Mouse (Mus musculus): ENCODE results near the gene 1700067K01Rik. TPM values are rescaled to one million over a fixed set of nuclear protein-coding genes. Genes with fewer than 3 reads are reported as not detected.

1700067K01Rik gene
- polyA plus RNA-seq (2015; fragmentation: Nextera tagmentation; extraction: Ambion mirVana): 0.55 and 1.1 TPM in 2 replicates

GRCm38 (mm10) chr8:84001281-84002000 is at the start of gene 1700067K01Rik:
Gene 1700067K01Rik (plus strand): TSS chr8:84001502.
- ATAC-seq (ENCODE audit: low read depth): no peak
- Histone ChIP-seq H3K9ac (ENCODE audit: low read length) (peak within 1 kb of the TSS; percentile 33), H3K27ac (ENCODE audit: low read length) (no peak within 1 kb of the TSS), H3K4me1 (replicated peaks; ENCODE audit: control insufficient read depth, insufficient read depth, low read length) (peaks cover 27% of the 10 kb centered on the region), H3K4me2 (ENCODE audit: low read depth, low read length) (peak within 1 kb of the TSS; percentile 35), H3K4me3 (ENCODE audit: low read length) (0 out of 2 replicates have a peak within 1 kb of the TSS, but pooled peaks have one; percentile 2), H3K27me3 (ENCODE audit: control insufficient read depth, insufficient read depth, low read depth, low read length) (no peaks in the 10 kb centered on the region), H3K9me3 (ENCODE audit: control insufficient read depth, low read length) (no peaks in the 10 kb centered on the region), H3K36me3 (ENCODE audit: control insufficient read depth, insufficient read depth, low read length) (peaks cover 13% of the 10 kb centered on the region)
- 39% methylated on average over 61 of the region's 61 CpGs for WGBS

GRCm38 (mm10) chr8:83954749-83955105 is 46.6 kb upstream of the 1700067K01Rik start:
- ATAC-seq (ENCODE audit: low read depth): no peak
- WGBS: under 1% methylated on average over 14 of the region's 14 CpGs
- Histone ChIP-seq H3K36me3 (ENCODE audit: control insufficient read depth, insufficient read depth, low read length) (no peaks in the 10 kb centered on the region), H3K27ac (ENCODE audit: low read length) (peak overlapping the region; percentile 63), H3K27me3 (ENCODE audit: control insufficient read depth, insufficient read depth, low read depth, low read length) (no peaks in the 10 kb centered on the region; the same call in 1 of the 2 replicates), H3K9me3 (ENCODE audit: control insufficient read depth, low read length) (no peaks in the 10 kb centered on the region), H3K4me2 (ENCODE audit: low read depth, low read length) (peak overlapping the region; percentile 74), H3K9ac (ENCODE audit: low read length) (peak overlapping the region; percentile 67), H3K4me3 (ENCODE audit: low read length) (peak overlapping the region; percentile 73), H3K4me1 (replicated peaks; ENCODE audit: control insufficient read depth, insufficient read depth, low read length) (peaks cover 15% of the 10 kb centered on the region)

- peak within 1 kb of the TSS; percentile 63 for H3K27ac ChIP-seq (ENCODE audit: low read length)
- peak within 1 kb of the TSS; percentile 72 for H3K9ac ChIP-seq (ENCODE audit: low read length)
- H3K27me3 ChIP-seq (ENCODE audit: control insufficient read depth, insufficient read depth, low read depth, low read length): no peaks in the 10 kb centered on the region; the same call in 1 of the 2 replicates
- H3K4me1 ChIP-seq (replicated peaks; ENCODE audit: control insufficient read depth, insufficient read depth, low read length): peaks cover 15% of the 10 kb centered on the region
- H3K36me3 ChIP-seq (ENCODE audit: control insufficient read depth, insufficient read depth, low read length): no peaks in the 10 kb centered on the region
- no peaks in the 10 kb centered on the region for H3K9me3 ChIP-seq (ENCODE audit: control insufficient read depth, low read length)
- peak within 1 kb of the TSS; percentile 90 for H3K4me2 ChIP-seq (ENCODE audit: low read depth, low read length)
- H3K4me3 ChIP-seq (ENCODE audit: low read length): peak within 1 kb of the TSS; percentile 73
- WGBS: under 1% methylated on average over 75 of the region's 75 CpGs
- peak; percentile 99 for ATAC-seq (ENCODE audit: low read depth)
Observed at GRCm38 (mm10) chr8:83955106-83955957, 46.0 kb upstream of the 1700067K01Rik start, which contains the start of the genes Gm10644 and Asf1b. Gene Gm10644 (minus strand): TSS chr8:83955205. Gene Asf1b (plus strand): TSS chr8:83955507.

GRCm38 (mm10) chr8:83955958-83956218 is 45.4 kb upstream of the 1700067K01Rik start:
- H3K9ac ChIP-seq (ENCODE audit: low read length): peak overlapping the region; percentile 72
- H3K4me1 ChIP-seq (replicated peaks; ENCODE audit: control insufficient read depth, insufficient read depth, low read length): peaks cover 15% of the 10 kb centered on the region
- no peaks in the 10 kb centered on the region; the same call in 1 of the 2 replicates for H3K27me3 ChIP-seq (ENCODE audit: control insufficient read depth, insufficient read depth, low read depth, low read length)
- ATAC-seq (ENCODE audit: low read depth): no peak
- H3K36me3 ChIP-seq (ENCODE audit: control insufficient read depth, insufficient read depth, low read length): no peaks in the 10 kb centered on the region
- H3K4me3 ChIP-seq (ENCODE audit: low read length): peak overlapping the region; percentile 73
- H3K27ac ChIP-seq (ENCODE audit: low read length): no peak overlapping the region
- 0% methylated on average over 15 of the region's 15 CpGs for WGBS
- H3K4me2 ChIP-seq (ENCODE audit: low read depth, low read length): peak overlapping the region; percentile 90
- H3K9me3 ChIP-seq (ENCODE audit: control insufficient read depth, low read length): no peaks in the 10 kb centered on the region

- WGBS: 4% methylated on average over 1 of the region's 1 CpGs
- Histone ChIP-seq H3K27me3 (ENCODE audit: control insufficient read depth, insufficient read depth, low read depth, low read length) (no peaks in the 10 kb centered on the region; the same call in 1 of the 2 replicates), H3K9me3 (ENCODE audit: control insufficient read depth, low read length) (no peaks in the 10 kb centered on the region), H3K4me2 (ENCODE audit: low read depth, low read length) (peak overlapping the region; percentile 90), H3K4me1 (replicated peaks; ENCODE audit: control insufficient read depth, insufficient read depth, low read length) (peaks cover 15% of the 10 kb centered on the region), H3K36me3 (ENCODE audit: control insufficient read depth, insufficient read depth, low read length) (0 out of 2 replicates have a peak, but pooled peaks cover 2% of the 10 kb centered on the region), H3K27ac (ENCODE audit: low read length) (no peak overlapping the region), H3K9ac (ENCODE audit: low read length) (no peak overlapping the region), H3K4me3 (ENCODE audit: low read length) (peak overlapping the region; percentile 73)
- no peak for ATAC-seq (ENCODE audit: low read depth)
Observed at GRCm38 (mm10) chr8:83956789-83957188, 44.5 kb upstream of the 1700067K01Rik start.

GRCm38 (mm10) chr8:83964015-83964765 is 37.1 kb upstream of the 1700067K01Rik start:
- no peak overlapping the region for H3K27ac ChIP-seq (ENCODE audit: low read length)

GRCm38 (mm10) chr8:83967701-83968100 is 33.6 kb upstream of the 1700067K01Rik start:
- Histone ChIP-seq H3K9ac (ENCODE audit: low read length) (no peak overlapping the region), H3K27me3 (ENCODE audit: control insufficient read depth, insufficient read depth, low read depth, low read length) (no peaks in the 10 kb centered on the region), H3K9me3 (ENCODE audit: control insufficient read depth, low read length) (no peaks in the 10 kb centered on the region), H3K4me3 (ENCODE audit: low read length) (no peak overlapping the region), H3K4me2 (ENCODE audit: low read depth, low read length) (no peak overlapping the region), H3K27ac (ENCODE audit: low read length) (no peak overlapping the region), H3K4me1 (replicated peaks; ENCODE audit: control insufficient read depth, insufficient read depth, low read length) (peaks cover 5% of the 10 kb centered on the region), H3K36me3 (ENCODE audit: control insufficient read depth, insufficient read depth, low read length) (peaks cover 18% of the 10 kb centered on the region)
- no peak for ATAC-seq (ENCODE audit: low read depth)
- 85% methylated on average over 7 of the region's 7 CpGs for WGBS

More at GRCm38 (mm10) chr8:83964015-83964765, 37.1 kb upstream of the 1700067K01Rik start:
- Histone ChIP-seq H3K27me3 (ENCODE audit: control insufficient read depth, insufficient read depth, low read depth, low read length) (no peaks in the 10 kb centered on the region), H3K4me1 (replicated peaks; ENCODE audit: control insufficient read depth, insufficient read depth, low read length) (no peaks in the 10 kb centered on the region), H3K9ac (ENCODE audit: low read length) (no peak overlapping the region), H3K9me3 (ENCODE audit: control insufficient read depth, low read length) (no peaks in the 10 kb centered on the region), H3K4me2 (ENCODE audit: low read depth, low read length) (no peak overlapping the region), H3K36me3 (ENCODE audit: control insufficient read depth, insufficient read depth, low read length) (peaks cover 16% of the 10 kb centered on the region), H3K4me3 (ENCODE audit: low read length) (no peak overlapping the region)
- peak; percentile 68 for ATAC-seq (ENCODE audit: low read depth)
- 75% methylated on average over 5 of the region's 5 CpGs for WGBS

- no peaks in the 10 kb centered on the region for H3K9me3 ChIP-seq (ENCODE audit: control insufficient read depth, low read length)
- ATAC-seq (ENCODE audit: low read depth): no peak
- no peak overlapping the region for H3K27ac ChIP-seq (ENCODE audit: low read length)
- peaks cover 17% of the 10 kb centered on the region for H3K4me1 ChIP-seq (replicated peaks; ENCODE audit: control insufficient read depth, insufficient read depth, low read length)
- peaks cover 15% of the 10 kb centered on the region for H3K36me3 ChIP-seq (ENCODE audit: control insufficient read depth, insufficient read depth, low read length)
- H3K9ac ChIP-seq (ENCODE audit: low read length): no peak overlapping the region
- WGBS: 86% methylated on average over 4 of the region's 4 CpGs
- no peak overlapping the region for H3K4me2 ChIP-seq (ENCODE audit: low read depth, low read length)
- no peaks in the 10 kb centered on the region for H3K27me3 ChIP-seq (ENCODE audit: control insufficient read depth, insufficient read depth, low read depth, low read length)
- no peak overlapping the region for H3K4me3 ChIP-seq (ENCODE audit: low read length)
Observed at GRCm38 (mm10) chr8:83971121-83971520, 30.2 kb upstream of the 1700067K01Rik start.

Data from lung, embryonic 16.5 days (tissue).